Mouse (Mus musculus): ENCODE measurements around the gene Gm7030. TPM values are rescaled to one million over a fixed set of nuclear protein-coding genes. Genes with fewer than 3 reads are reported as not detected.
"Not testable (repeated sequence)": the region's sequence is repeated elsewhere in the genome, so short reads cannot be mapped to it uniquely, and the experiment has no call there.

The Gm7030 gene
- total RNA-seq, 1 experiment from 2014 or later, result not detected

- not testable (repeated sequence) for DNase-seq
These were observed 6.4 kb upstream of the Gm7030 start for GRCm38 (mm10) chr17:36135421-36136231.

GRCm38 (mm10) chr17:36131516-36132265 is 2.5 kb upstream of the Gm7030 start:
- no peak for DNase-seq

- DNase-seq, result not testable (repeated sequence)
These were observed 700 bp downstream of the Gm7030 start for GRCm38 (mm10) chr17:36128525-36128924.

- not testable (repeated sequence) for DNase-seq
These were observed 5.1 kb downstream of the Gm7030 start for GRCm38 (mm10) chr17:36124111-36124510.

- peak; percentile 62 for DNase-seq
These were observed 7.7 kb downstream of the Gm7030 start, which contains the start of gene Gm19684 for GRCm38 (mm10) chr17:36121352-36122020. TSS of gene Gm19684 (plus strand) at chr17:36121678.

GRCm38 (mm10) chr17:36120839-36121238 is 8.4 kb downstream of the Gm7030 start:
- not testable (repeated sequence) for DNase-seq

- not testable (repeated sequence) for DNase-seq
These were observed 12.7 kb downstream of the Gm7030 start for GRCm38 (mm10) chr17:36116545-36116944.

- DNase-seq, result peak; percentile 56
These were observed 15.1 kb downstream of the Gm7030 start for GRCm38 (mm10) chr17:36113979-36114593.

GRCm38 (mm10) chr17:36111510-36111868 is 17.7 kb downstream of the Gm7030 start:
- DNase-seq, result peak; percentile 44

GRCm38 (mm10) chr17:36110641-36111509 is 18.4 kb downstream of the Gm7030 start:
- DNase-seq, result not testable (repeated sequence)

- DNase-seq, result not testable (repeated sequence)
These were observed 19.1 kb downstream of the Gm7030 start for GRCm38 (mm10) chr17:36110129-36110528.

- not testable (repeated sequence) for DNase-seq
These were observed 27.1 kb downstream of the Gm7030 start for GRCm38 (mm10) chr17:36102091-36102490.

- DNase-seq, result not testable (repeated sequence)
These were observed 29.6 kb downstream of the Gm7030 start for GRCm38 (mm10) chr17:36099603-36100002.

- DNase-seq, result no peak
These were observed 35.3 kb downstream of the Gm7030 start for GRCm38 (mm10) chr17:36093936-36094335.

GRCm38 (mm10) chr17:36092520-36092919 is 36.7 kb downstream of the Gm7030 start:
- not testable (repeated sequence) for DNase-seq

- not testable (repeated sequence) for DNase-seq
These were observed 37.3 kb downstream of the Gm7030 start for GRCm38 (mm10) chr17:36091933-36092332.

GRCm38 (mm10) chr17:36085976-36086375 is 43.2 kb downstream of the Gm7030 start:
- not testable (repeated sequence) for DNase-seq

GRCm38 (mm10) chr17:36083870-36084451 is 45.3 kb downstream of the Gm7030 start:
- DNase-seq, result peak; percentile 8

- peak; percentile 47 for DNase-seq
These were observed 45.9 kb downstream of the Gm7030 start for GRCm38 (mm10) chr17:36083266-36083869.
